Mouse (Mus musculus) heart, embryonic 14.5 days (tissue): ENCODE data around the gene Eif2d. TPM values are rescaled to one million over a fixed set of nuclear protein-coding genes. Genes with fewer than 3 reads are reported as not detected.

Experiments
- ATAC-seq: fragments of 200-750 bp; cut with Nextera tagmentation; 2 replicates; pipeline ENCODE4 v1.8.0; 2017; ENCODE audit warnings: low read depth, moderate TSS enrichment; ENCODE audit not compliant: insufficient number of reproducible peaks, insufficient read depth, low FRiP score
- H3K27ac ChIP-seq, 2 experiments: fragments of 200-500 bp in 1 of 2; fragments of 300-500 bp in 1 of 2; sonication (generic) in 1 of 2; replicated peaks in 1 of 2; 2 replicates each; pipeline ENCODE4 v1.5.1; 2012 to 2014; ENCODE audit warnings: low read depth in 2 of 2, low read length in 2 of 2, control low read depth in 1 of 2, mild to moderate bottlenecking in 1 of 2, mixed read lengths in 1 of 2; ENCODE audit not compliant: control insufficient read depth in 1 of 2, insufficient read depth in 1 of 2
- H3K27me3 ChIP-seq: fragments of 300-500 bp; sonication (generic); 2 replicates; pipeline ENCODE4 v1.6.1; 2014; ENCODE audit warnings: mild to moderate bottlenecking, low read length, control low read depth; ENCODE audit not compliant: control insufficient read depth, insufficient read depth
- H3K36me3 ChIP-seq: fragments of 300-500 bp; sonication (generic); 2 replicates; pipeline ENCODE4 v1.6.1; 2014; ENCODE audit warnings: mild to moderate bottlenecking, control low read depth, low read length, mixed read lengths; ENCODE audit not compliant: control insufficient read depth, insufficient read depth
- H3K4me1 ChIP-seq, 2 experiments: fragments of 200-500 bp in 1 of 2; fragments of 300-500 bp in 1 of 2; sonication (generic) in 1 of 2; 2 replicates each; pipeline ENCODE4 v1.6.1; 2012 to 2014; ENCODE audit warnings: low read length in 2 of 2, control low read depth in 1 of 2, mixed read lengths in 1 of 2; ENCODE audit not compliant: control insufficient read depth in 2 of 2, insufficient read depth in 2 of 2
- H3K4me2 ChIP-seq: fragments of 300-500 bp; sonication (generic); 2 replicates; pipeline ENCODE4 v1.6.1; 2014; ENCODE audit warnings: mild to moderate bottlenecking, low read length
- H3K4me3 ChIP-seq, 2 experiments: fragments of 200-500 bp in 1 of 2; fragments of 300-500 bp in 1 of 2; sonication (generic) in 1 of 2; 2 replicates each; pipeline ENCODE4 v1.5.1; 2012 to 2014; ENCODE audit warnings: low read length in 2 of 2, mild to moderate bottlenecking in 2 of 2, control low read depth in 1 of 2, low read depth in 1 of 2, moderate library complexity in 1 of 2; ENCODE audit not compliant: control insufficient read depth in 1 of 2, insufficient read depth in 1 of 2
- H3K9ac ChIP-seq: fragments of 300-500 bp; sonication (generic); 2 replicates; pipeline ENCODE4 v1.6.1; 2014; ENCODE audit warnings: mild to moderate bottlenecking, low read length
- H3K9me3 ChIP-seq: fragments of 300-500 bp; sonication (generic); 2 replicates; pipeline ENCODE4 v1.6.1; 2016; ENCODE audit warnings: low read length, control low read depth; ENCODE audit not compliant: control insufficient read depth
- WGBS: fragments of 180-500 bp; shearing (Covaris S2); extraction: QIAGEN DNeasy Blood & Tissue Kit; methylation state at CpG from one replicate; pipeline ENCODE4 v1.1.7; 2014; 5-methylcytosine and 5-hydroxymethylcytosine counted together
- polyA plus RNA-seq: library from polyadenylated mRNA; unstranded; fragments of >200 nt; fragmentation: Nextera tagmentation; extraction: Ambion mirVana; gene quantifications from 2 replicates; pipeline ENCODE4 v1.2.1, GENCODE M21; 2014

The Eif2d gene
- polyA plus RNA-seq, 1 experiment from 2014 or later, result 50.2 TPM

GRCm38 (mm10) chr1:131161091-131161490, 8.1 kb downstream of the Eif2d start:
- WGBS, result 75% methylated on average over 11 of the region's 11 CpGs
- Histone ChIP-seq H3K27ac (no peak overlapping the region), H3K9ac (no peak overlapping the region), H3K4me3 (no peak overlapping the region), H3K9me3 (no peaks in the 10 kb centered on the region), H3K36me3 (peaks cover 71% of the 10 kb centered on the region), H3K27me3 (no peaks in the 10 kb centered on the region), H3K4me2 (no peak overlapping the region), H3K4me1 (peaks cover 3 to 5% of the 10 kb centered on the region in 2 experiments; a peak in 3 of 4 replicates)
- ATAC-seq, result no peak

DNA sequence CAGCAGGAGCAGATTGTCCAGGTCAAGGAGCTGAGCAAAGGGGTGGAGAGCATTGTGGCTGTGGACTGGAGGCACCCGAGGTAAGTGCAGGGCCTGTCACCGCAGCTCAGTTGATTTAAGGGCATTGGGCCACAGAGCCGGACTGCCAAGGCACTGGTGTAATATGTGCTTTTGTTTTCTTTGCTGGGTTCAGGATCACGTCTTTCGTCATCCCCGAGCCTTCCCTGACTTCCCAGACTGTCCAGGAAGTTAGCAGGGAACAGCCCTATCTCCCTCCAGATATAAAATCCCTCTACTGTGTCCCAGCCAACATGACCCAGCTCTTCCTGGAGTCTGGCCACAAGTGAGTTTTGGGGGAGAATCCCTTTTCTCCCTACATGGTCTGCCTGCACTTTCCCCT, 11.4 kb downstream of the Eif2d start:
- no peak overlapping the region for H3K4me2 ChIP-seq
- H3K9me3 ChIP-seq, result no peaks in the 10 kb centered on the region
- peaks cover 92% of the 10 kb centered on the region for H3K36me3 ChIP-seq
- H3K4me1 ChIP-seq, result peaks cover 3 to 5% of the 10 kb centered on the region in 2 experiments; a peak in 3 of 4 replicates
- H3K27me3 ChIP-seq, result no peaks in the 10 kb centered on the region
- H3K27ac ChIP-seq, result peak overlapping the region; percentile 8 to 24; a peak in 1 of 4 replicates
- H3K9ac ChIP-seq, result no peak overlapping the region
- no peak for ATAC-seq
- 45% methylated on average over 6 of the region's 6 CpGs for whole genome bisulfite sequencing
- H3K4me3 ChIP-seq, result no peak overlapping the region

DNA sequence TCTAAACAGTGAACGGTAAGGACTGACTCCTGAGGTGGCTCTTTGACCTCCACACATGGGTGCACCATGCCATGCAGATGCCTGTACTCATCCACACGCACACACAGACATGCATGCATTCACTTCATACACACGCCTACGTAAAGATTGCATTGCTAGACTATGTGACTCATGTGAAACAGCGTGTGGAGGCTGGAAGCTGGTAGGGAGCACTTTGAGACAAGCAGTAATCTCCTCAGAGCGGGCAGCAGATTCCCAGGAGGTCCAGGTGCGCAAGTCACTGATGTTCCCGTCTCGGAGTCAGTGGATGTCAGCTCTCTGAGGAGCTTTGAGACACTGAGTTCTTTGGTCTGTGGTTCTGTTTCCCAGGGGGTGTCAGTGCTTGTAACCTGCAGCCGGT, 14.6 kb downstream of the Eif2d start:
- H3K9me3 ChIP-seq, result no peaks in the 10 kb centered on the region
- peaks cover 99% of the 10 kb centered on the region for H3K36me3 ChIP-seq
- ATAC-seq, result no peak
- no peak overlapping the region for H3K9ac ChIP-seq
- H3K27me3 ChIP-seq, result no peaks in the 10 kb centered on the region
- peaks cover 3 to 5% of the 10 kb centered on the region in 2 experiments; a peak in 3 of 4 replicates for H3K4me1 ChIP-seq
- H3K4me2 ChIP-seq, result no peak overlapping the region
- no peak overlapping the region for H3K27ac ChIP-seq
- H3K4me3 ChIP-seq, result no peak overlapping the region
- 91% methylated on average over 10 of the region's 10 CpGs for WGBS

GRCm38 (mm10) chr1:131173001-131173400, 20.0 kb downstream of the Eif2d start:
- no peaks in the 10 kb centered on the region for H3K4me1 ChIP-seq
- 76% methylated on average over 7 of the region's 7 CpGs for WGBS
- peaks cover 98% of the 10 kb centered on the region for H3K36me3 ChIP-seq
- H3K9me3 ChIP-seq, result no peaks in the 10 kb centered on the region
- H3K27me3 ChIP-seq, result no peaks in the 10 kb centered on the region
- H3K9ac ChIP-seq, result no peak overlapping the region
- no peak overlapping the region for H3K4me3 ChIP-seq
- no peak overlapping the region for H3K27ac ChIP-seq
- no peak overlapping the region for H3K4me2 ChIP-seq
- ATAC-seq, result no peak

DNA sequence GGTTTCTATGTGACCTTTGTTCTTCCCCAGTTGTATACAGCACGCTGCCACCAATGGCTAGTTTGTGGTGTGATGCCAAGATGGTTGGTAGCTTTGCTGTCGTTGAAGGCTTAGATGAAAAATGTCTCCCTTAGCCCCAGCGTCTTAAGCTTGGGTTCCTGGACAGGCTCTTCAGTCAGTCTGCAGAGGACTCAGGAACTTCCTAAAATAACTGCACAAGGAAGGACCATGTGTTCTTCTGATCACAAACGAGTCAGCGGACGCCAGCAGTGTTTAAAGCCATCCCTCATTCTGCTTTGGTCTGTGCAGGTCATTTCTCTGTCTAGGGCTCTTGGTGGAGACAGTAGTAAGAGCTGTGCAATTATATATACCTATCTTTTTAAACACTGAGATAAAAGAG, 20.8 kb downstream of the Eif2d start:
- no peaks in the 10 kb centered on the region for H3K4me1 ChIP-seq
- no peak overlapping the region for H3K4me3 ChIP-seq
- WGBS, result 54% methylated on average over 6 of the region's 6 CpGs
- H3K36me3 ChIP-seq, result peaks cover 98% of the 10 kb centered on the region
- H3K27ac ChIP-seq, result 0 out of 4 replicates have a peak overlapping the region, but pooled peaks of 1 of the 2 experiments have one; percentile 3
- H3K9ac ChIP-seq, result peak overlapping the region; percentile 46
- ATAC-seq, result no peak
- no peak overlapping the region for H3K4me2 ChIP-seq
- no peaks in the 10 kb centered on the region for H3K27me3 ChIP-seq
- no peaks in the 10 kb centered on the region for H3K9me3 ChIP-seq

DNA sequence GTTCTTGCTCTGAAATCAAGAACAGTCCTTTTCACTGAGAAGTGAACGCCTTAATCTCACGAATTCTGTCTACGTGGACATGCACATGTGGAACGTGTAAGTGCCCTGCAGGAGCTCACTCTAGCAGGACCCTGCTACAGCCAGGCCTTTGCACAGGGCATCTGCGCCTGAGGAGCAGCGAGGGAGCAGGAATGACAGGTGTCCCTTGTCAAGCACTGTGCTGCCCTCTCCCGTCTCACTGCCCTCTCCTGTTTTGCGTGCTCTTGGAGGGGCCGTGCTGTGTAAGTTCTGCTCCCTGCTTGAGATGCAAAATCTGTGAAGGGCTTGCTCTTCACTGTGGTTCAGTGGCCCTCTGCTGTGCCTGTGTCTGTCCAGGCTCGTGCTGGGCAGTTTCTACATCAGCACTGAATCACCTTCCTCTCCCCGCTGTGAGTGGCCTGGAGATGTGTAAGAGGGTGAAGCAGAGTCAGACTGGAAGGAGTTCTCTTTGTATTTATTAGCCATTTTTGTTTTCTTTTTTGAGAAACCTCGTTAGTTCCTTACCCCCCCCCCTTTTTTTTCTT, 21.4 kb downstream of the Eif2d start:
- H3K4me3 ChIP-seq, result no peak overlapping the region
- H3K27me3 ChIP-seq, result no peaks in the 10 kb centered on the region
- 61% methylated on average over 12 of the region's 12 CpGs for WGBS
- no peaks in the 10 kb centered on the region for H3K4me1 ChIP-seq
- H3K36me3 ChIP-seq, result peaks cover 94% of the 10 kb centered on the region
- no peak overlapping the region for H3K4me2 ChIP-seq
- H3K9me3 ChIP-seq, result no peaks in the 10 kb centered on the region
- ATAC-seq, result no peak
- no peak overlapping the region for H3K27ac ChIP-seq
- H3K9ac ChIP-seq, result no peak overlapping the region

GRCm38 (mm10) chr1:131175189-131175588, 22.2 kb downstream of the Eif2d start:
- WGBS, result 100% methylated on average over 1 of the region's 1 CpGs
- H3K4me3 ChIP-seq, result no peak overlapping the region
- peaks cover 95% of the 10 kb centered on the region for H3K36me3 ChIP-seq
- H3K27ac ChIP-seq, result no peak overlapping the region
- no peaks in the 10 kb centered on the region for H3K9me3 ChIP-seq
- H3K4me1 ChIP-seq, result no peaks in the 10 kb centered on the region
- H3K9ac ChIP-seq, result no peak overlapping the region
- ATAC-seq, result no peak
- no peak overlapping the region for H3K4me2 ChIP-seq
- no peaks in the 10 kb centered on the region for H3K27me3 ChIP-seq

DNA sequence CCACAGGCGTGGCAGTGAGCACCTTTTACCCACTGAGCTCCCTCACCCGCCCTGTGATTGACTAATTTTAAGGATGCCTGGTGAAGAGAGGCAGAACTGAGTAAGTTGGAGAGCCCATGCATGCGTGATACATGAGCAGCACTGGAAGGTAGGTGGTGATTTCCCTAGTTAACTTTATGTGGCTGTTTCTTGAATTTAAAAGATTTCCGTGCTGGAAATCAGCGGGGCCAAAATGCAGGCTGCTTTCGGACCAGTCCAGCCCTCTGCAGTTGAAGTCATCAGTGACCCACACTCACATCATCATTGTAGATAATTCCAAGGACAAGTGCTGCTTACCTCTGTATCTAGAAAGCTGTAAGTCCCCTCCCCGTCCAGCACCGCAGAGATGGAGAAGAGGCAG, 22.8 kb downstream of the Eif2d start:
- H3K4me1 ChIP-seq, result no peaks in the 10 kb centered on the region
- no peak overlapping the region for H3K9ac ChIP-seq
- H3K4me3 ChIP-seq, result no peak overlapping the region
- H3K27ac ChIP-seq, result no peak overlapping the region
- no peak for ATAC-seq
- H3K9me3 ChIP-seq, result no peaks in the 10 kb centered on the region
- H3K27me3 ChIP-seq, result no peaks in the 10 kb centered on the region
- WGBS, result 90% methylated on average over 8 of the region's 8 CpGs
- peaks cover 95% of the 10 kb centered on the region for H3K36me3 ChIP-seq
- H3K4me2 ChIP-seq, result no peak overlapping the region
